Mouse (Mus musculus): Measurements from ENCODE around the gene Reep3. TPM values are rescaled to one million over a fixed set of nuclear protein-coding genes. Genes with fewer than 3 reads are reported as not detected.

Reep3 gene
- polyA plus RNA-seq, 1 experiment from 2014 or later = 28.7 TPM

- H3K9me3 ChIP-seq (ENCODE audit: control insufficient read depth, low read length) = no peaks in the 10 kb centered on the region
- ATAC-seq (ENCODE audit: insufficient number of reproducible peaks, insufficient read depth, low FRiP score, low read depth) = no peak
- no peak overlapping the region for H3K9ac ChIP-seq (ENCODE audit: low read length)
- no peak overlapping the region for H3K4me3 ChIP-seq (ENCODE audit: control insufficient read depth in 1 of 2, insufficient read depth in 1 of 2, low read depth in 1 of 2, low read length in 2 of 2)
- WGBS = 70% methylated on average over 18 of the region's 18 CpGs
- no peaks in the 10 kb centered on the region for H3K36me3 ChIP-seq (ENCODE audit: control insufficient read depth, insufficient read depth, low read length)
- peak overlapping the region; percentile 41 to 65; a peak in 2 of 4 replicates for H3K27ac ChIP-seq (replicated peaks in 1 of 2; ENCODE audit: control insufficient read depth in 1 of 2, insufficient read depth in 1 of 2, low read depth in 2 of 2, low read length in 2 of 2)
- H3K4me2 ChIP-seq (ENCODE audit: low read length) = peak overlapping the region; percentile 8; the same call in 1 of the 2 replicates
- H3K27me3 ChIP-seq (ENCODE audit: control insufficient read depth, insufficient read depth, low read length) = no peaks in the 10 kb centered on the region
- peaks cover 12 to 40% of the 10 kb centered on the region in 2 experiments for H3K4me1 ChIP-seq (ENCODE audit: control insufficient read depth in 2 of 2, insufficient read depth in 2 of 2, low read length in 2 of 2)
These were observed 15.3 kb downstream of the Reep3 start for GRCm38 (mm10) chr10:67081206-67082007.

- H3K4me1 ChIP-seq (ENCODE audit: control insufficient read depth in 2 of 2, insufficient read depth in 2 of 2, low read length in 2 of 2) = peaks cover 12 to 36% of the 10 kb centered on the region in 2 experiments
- H3K9me3 ChIP-seq (ENCODE audit: control insufficient read depth, low read length) = no peaks in the 10 kb centered on the region
- no peak overlapping the region for H3K4me3 ChIP-seq (ENCODE audit: control insufficient read depth in 1 of 2, insufficient read depth in 1 of 2, low read depth in 1 of 2, low read length in 2 of 2)
- ATAC-seq (ENCODE audit: insufficient number of reproducible peaks, insufficient read depth, low FRiP score, low read depth) = no peak
- no peaks in the 10 kb centered on the region for H3K36me3 ChIP-seq (ENCODE audit: control insufficient read depth, insufficient read depth, low read length)
- H3K27me3 ChIP-seq (ENCODE audit: control insufficient read depth, insufficient read depth, low read length) = no peaks in the 10 kb centered on the region
- peak overlapping the region; percentile 2; the same call in 1 of the 2 replicates for H3K9ac ChIP-seq (ENCODE audit: low read length)
- 0 out of 4 replicates have a peak overlapping the region, but pooled peaks have one; percentile 12 to 43 for H3K27ac ChIP-seq (replicated peaks in 1 of 2; ENCODE audit: control insufficient read depth in 1 of 2, insufficient read depth in 1 of 2, low read depth in 2 of 2, low read length in 2 of 2)
- no peak overlapping the region for H3K4me2 ChIP-seq (ENCODE audit: low read length)
- 38% methylated on average over 4 of the region's 4 CpGs for WGBS
These were observed 17.7 kb downstream of the Reep3 start for GRCm38 (mm10) chr10:67079030-67079429.

GRCm38 (mm10) chr10:67075931-67076878 lies 20.5 kb downstream of the Reep3 start:
- WGBS = 69% methylated on average over 21 of the region's 21 CpGs
- peaks cover 8 to 31% of the 10 kb centered on the region in 2 experiments for H3K4me1 ChIP-seq (ENCODE audit: control insufficient read depth in 2 of 2, insufficient read depth in 2 of 2, low read length in 2 of 2)

DNA sequence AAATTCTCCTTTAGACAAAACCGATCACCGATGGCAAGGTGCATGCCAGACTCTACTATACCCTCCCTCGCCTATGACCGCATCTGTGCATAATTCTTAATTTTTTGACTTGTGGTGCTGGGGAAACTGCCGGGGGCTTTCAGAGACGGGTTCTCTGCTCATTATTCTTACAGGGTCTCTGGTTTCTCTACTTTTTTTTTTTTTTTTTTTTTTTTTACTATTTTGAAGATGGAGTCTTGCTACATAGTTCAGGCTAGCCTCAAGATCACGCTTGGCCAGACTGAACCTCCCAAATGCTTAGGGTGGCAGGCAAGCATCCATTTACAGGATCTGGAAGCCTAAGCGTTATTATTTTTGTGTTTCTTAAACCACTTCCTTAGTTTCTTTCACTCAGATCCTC lies 23.2 kb downstream of the Reep3 start:
- Histone ChIP-seq H3K9ac (ENCODE audit: low read length) (no peak overlapping the region), H3K4me1 (ENCODE audit: control insufficient read depth in 2 of 2, insufficient read depth in 2 of 2, low read length in 2 of 2) (peaks cover 2 to 20% of the 10 kb centered on the region in 2 experiments), H3K4me3 (ENCODE audit: control insufficient read depth in 1 of 2, insufficient read depth in 1 of 2, low read depth in 1 of 2, low read length in 2 of 2) (no peak overlapping the region), H3K27ac (replicated peaks in 1 of 2; ENCODE audit: control insufficient read depth in 1 of 2, insufficient read depth in 1 of 2, low read depth in 2 of 2, low read length in 2 of 2) (no peak overlapping the region), H3K9me3 (ENCODE audit: control insufficient read depth, low read length) (no peaks in the 10 kb centered on the region), H3K4me2 (ENCODE audit: low read length) (no peak overlapping the region), H3K27me3 (ENCODE audit: control insufficient read depth, insufficient read depth, low read length) (no peaks in the 10 kb centered on the region), H3K36me3 (ENCODE audit: control insufficient read depth, insufficient read depth, low read length) (no peaks in the 10 kb centered on the region)
- WGBS = 93% methylated on average over 8 of the region's 8 CpGs
- no peak for ATAC-seq (ENCODE audit: insufficient number of reproducible peaks, insufficient read depth, low FRiP score, low read depth)

More at GRCm38 (mm10) chr10:67075931-67076878, 20.5 kb downstream of the Reep3 start:
- ATAC-seq (ENCODE audit: insufficient number of reproducible peaks, insufficient read depth, low FRiP score, low read depth) = no peak
- no peaks in the 10 kb centered on the region for H3K27me3 ChIP-seq (ENCODE audit: control insufficient read depth, insufficient read depth, low read length)
- H3K27ac ChIP-seq (replicated peaks in 1 of 2; ENCODE audit: control insufficient read depth in 1 of 2, insufficient read depth in 1 of 2, low read depth in 2 of 2, low read length in 2 of 2) = no peak overlapping the region
- H3K4me3 ChIP-seq (ENCODE audit: control insufficient read depth in 1 of 2, insufficient read depth in 1 of 2, low read depth in 1 of 2, low read length in 2 of 2) = no peak overlapping the region
- no peak overlapping the region for H3K4me2 ChIP-seq (ENCODE audit: low read length)
- no peaks in the 10 kb centered on the region for H3K9me3 ChIP-seq (ENCODE audit: control insufficient read depth, low read length)
- no peak overlapping the region for H3K9ac ChIP-seq (ENCODE audit: low read length)
- no peaks in the 10 kb centered on the region for H3K36me3 ChIP-seq (ENCODE audit: control insufficient read depth, insufficient read depth, low read length)

DNA sequence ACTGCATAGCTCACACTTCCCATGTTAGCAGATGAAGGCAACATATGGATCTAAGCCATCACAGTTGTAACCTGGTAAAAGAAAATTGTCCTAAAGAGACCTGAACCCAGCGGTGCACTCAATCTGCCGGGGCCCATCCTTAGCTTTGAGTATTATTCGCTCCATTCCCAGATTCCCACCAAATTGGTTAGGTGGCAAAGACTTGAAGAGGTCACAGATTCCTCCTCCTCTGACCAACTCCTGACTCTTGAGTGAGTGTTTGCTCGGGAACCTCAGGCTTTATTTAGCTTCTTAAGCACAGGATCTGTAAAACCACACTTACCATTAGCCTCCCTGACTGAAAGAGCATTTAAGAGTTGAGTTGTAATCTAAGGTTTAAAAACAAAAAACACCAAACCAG lies 24.1 kb downstream of the Reep3 start:
- 80% methylated on average over 4 of the region's 4 CpGs for WGBS
- Histone ChIP-seq H3K27ac (replicated peaks in 1 of 2; ENCODE audit: control insufficient read depth in 1 of 2, insufficient read depth in 1 of 2, low read depth in 2 of 2, low read length in 2 of 2) (no peak overlapping the region), H3K27me3 (ENCODE audit: control insufficient read depth, insufficient read depth, low read length) (no peaks in the 10 kb centered on the region), H3K9ac (ENCODE audit: low read length) (no peak overlapping the region), H3K4me3 (ENCODE audit: control insufficient read depth in 1 of 2, insufficient read depth in 1 of 2, low read depth in 1 of 2, low read length in 2 of 2) (no peak overlapping the region), H3K4me1 (ENCODE audit: control insufficient read depth in 2 of 2, insufficient read depth in 2 of 2, low read length in 2 of 2) (peaks cover 2 to 17% of the 10 kb centered on the region in 2 experiments), H3K4me2 (ENCODE audit: low read length) (no peak overlapping the region), H3K9me3 (ENCODE audit: control insufficient read depth, low read length) (no peaks in the 10 kb centered on the region), H3K36me3 (ENCODE audit: control insufficient read depth, insufficient read depth, low read length) (0 out of 2 replicates have a peak, but pooled peaks cover 3% of the 10 kb centered on the region)
- ATAC-seq (ENCODE audit: insufficient number of reproducible peaks, insufficient read depth, low FRiP score, low read depth) = no peak

DNA sequence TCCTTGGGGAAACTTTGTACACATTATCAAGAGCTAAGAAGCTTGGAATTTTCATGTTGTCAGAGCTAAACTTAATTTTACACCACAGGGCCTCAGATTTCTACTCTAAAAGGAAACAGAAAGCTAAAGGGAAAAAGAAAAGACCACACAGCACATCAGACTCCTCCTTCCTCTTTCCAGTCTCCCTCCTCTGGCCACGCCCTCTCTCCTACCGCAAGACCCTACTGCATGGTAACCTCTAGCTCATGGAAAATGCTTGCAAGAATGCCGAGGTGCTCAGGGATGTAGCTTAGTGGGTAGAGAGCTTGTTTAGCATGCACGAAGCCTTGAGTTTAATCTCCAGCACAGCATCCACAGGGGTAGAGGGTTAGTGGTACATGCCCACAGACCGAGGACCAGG lies 24.9 kb downstream of the Reep3 start:
- Histone ChIP-seq H3K9ac (ENCODE audit: low read length) (no peak overlapping the region), H3K4me3 (ENCODE audit: control insufficient read depth in 1 of 2, insufficient read depth in 1 of 2, low read depth in 1 of 2, low read length in 2 of 2) (no peak overlapping the region), H3K9me3 (ENCODE audit: control insufficient read depth, low read length) (no peaks in the 10 kb centered on the region), H3K36me3 (ENCODE audit: control insufficient read depth, insufficient read depth, low read length) (0 out of 2 replicates have a peak, but pooled peaks cover 3% of the 10 kb centered on the region), H3K4me2 (ENCODE audit: low read length) (no peak overlapping the region), H3K27ac (replicated peaks in 1 of 2; ENCODE audit: control insufficient read depth in 1 of 2, insufficient read depth in 1 of 2, low read depth in 2 of 2, low read length in 2 of 2) (0 out of 4 replicates have a peak overlapping the region, but pooled peaks of 1 of the 2 experiments have one; percentile 37), H3K4me1 (ENCODE audit: control insufficient read depth in 2 of 2, insufficient read depth in 2 of 2, low read length in 2 of 2) (peaks cover 2 to 17% of the 10 kb centered on the region in 2 experiments), H3K27me3 (ENCODE audit: control insufficient read depth, insufficient read depth, low read length) (no peaks in the 10 kb centered on the region)
- 72% methylated on average over 5 of the region's 5 CpGs for WGBS
- no peak for ATAC-seq (ENCODE audit: insufficient number of reproducible peaks, insufficient read depth, low FRiP score, low read depth)

GRCm38 (mm10) chr10:67071389-67071788 lies 25.4 kb downstream of the Reep3 start:
- Histone ChIP-seq H3K9me3 (ENCODE audit: control insufficient read depth, low read length) (no peaks in the 10 kb centered on the region), H3K4me1 (ENCODE audit: control insufficient read depth in 2 of 2, insufficient read depth in 2 of 2, low read length in 2 of 2) (peaks cover 2 to 16% of the 10 kb centered on the region in 2 experiments), H3K27ac (replicated peaks in 1 of 2; ENCODE audit: control insufficient read depth in 1 of 2, insufficient read depth in 1 of 2, low read depth in 2 of 2, low read length in 2 of 2) (0 out of 4 replicates have a peak overlapping the region, but pooled peaks of 1 of the 2 experiments have one; percentile 37), H3K9ac (ENCODE audit: low read length) (no peak overlapping the region), H3K27me3 (ENCODE audit: control insufficient read depth, insufficient read depth, low read length) (no peaks in the 10 kb centered on the region), H3K4me2 (ENCODE audit: low read length) (no peak overlapping the region), H3K36me3 (ENCODE audit: control insufficient read depth, insufficient read depth, low read length) (0 out of 2 replicates have a peak, but pooled peaks cover 3% of the 10 kb centered on the region), H3K4me3 (ENCODE audit: control insufficient read depth in 1 of 2, insufficient read depth in 1 of 2, low read depth in 1 of 2, low read length in 2 of 2) (no peak overlapping the region)
- 73% methylated on average over 4 of the region's 4 CpGs for WGBS
- ATAC-seq (ENCODE audit: insufficient number of reproducible peaks, insufficient read depth, low FRiP score, low read depth) = no peak

Measured in heart, embryonic 14.5 days (tissue).